29 mouse cellular contexts compared by ENCODE assay signal in the genomic region with DNA sequence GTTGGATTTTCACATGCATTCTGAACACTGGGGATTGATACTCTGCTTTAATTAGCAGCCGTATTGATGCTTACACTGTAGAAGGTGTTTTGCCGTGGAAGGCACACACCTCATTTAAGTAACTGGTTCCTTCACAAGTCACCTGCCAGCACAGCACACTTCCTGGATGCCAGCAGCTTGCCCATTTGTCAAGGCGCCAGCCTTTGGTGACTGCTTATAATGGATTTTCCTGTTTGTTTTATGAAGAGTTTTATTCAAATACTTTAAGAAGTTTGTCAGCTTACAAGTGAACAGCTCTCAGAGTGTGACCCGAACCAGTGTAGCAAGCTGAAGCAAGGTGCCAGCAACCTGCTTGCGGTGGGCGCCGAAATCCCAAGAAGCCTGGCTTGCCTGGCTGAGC.
DNase-seq lines count a peak whose midpoint lies in the region; ATAC-seq and TF ChIP-seq lines count a peak whose summit lies in the region.
"Had no signal": no experiment of that assay in that cellular context is flagged by ENCODE, and none has a peak within 500 bp of the region (broad histone marks: within the 10 kb centered on the region; RNA-seq: fewer than 3 reads in every experiment).

No protein-coding gene starts in this region.

- H3K4me1 ChIP-seq in kidney, adult 2 months (ENCODE audit: control insufficient read depth, insufficient read depth, low read length): no peaks in the 10 kb centered on the region
- no peaks in the 10 kb centered on the region for H3K4me1 ChIP-seq in kidney, embryonic 14.5 days (ENCODE audit: control insufficient read depth, insufficient read depth, low read length)
- H3K4me1 ChIP-seq: embryonic facial prominence, embryonic 12.5 days; forebrain, embryonic 10.5 days; hindbrain, embryonic 12.5 days; kidney, embryonic 15.5 days; liver, embryonic 15.5 days; megakaryocyte, embryonic 14.5 days; midbrain, embryonic 12.5 days; stomach, embryonic 15.5 days had no signal

- no peak overlapping the region for H3K9ac ChIP-seq in kidney, embryonic 14.5 days (ENCODE audit: low read depth, low read length)
- H3K9ac ChIP-seq: embryonic facial prominence, embryonic 12.5 days; hindbrain, embryonic 12.5 days; kidney, embryonic 15.5 days; liver, embryonic 15.5 days; midbrain, embryonic 12.5 days; stomach, embryonic 15.5 days had no signal

- TF ChIP-seq CTCF in kidney, adult 2 months (conservative IDR thresholded peaks at IDR 0.05; ENCODE audit: insufficient read depth, insufficient read length, low read depth, low read length): no peak
- TF ChIP-seq CTCF in brain, embryonic 14.5 days (IDR thresholded peaks at IDR 0.05; ENCODE audit: borderline replicate concordance, extremely low read depth, insufficient read depth, insufficient read length): no peak

- H3K4me2 ChIP-seq in kidney, embryonic 14.5 days (replicated peaks; ENCODE audit: low read depth, low read length): no peak overlapping the region
- H3K4me2 ChIP-seq: embryonic facial prominence, embryonic 12.5 days; heart, embryonic 11.5 days; hindbrain, embryonic 12.5 days; kidney, embryonic 15.5 days; liver, embryonic 15.5 days; midbrain, embryonic 12.5 days; stomach, embryonic 15.5 days had no signal

- H3K27ac ChIP-seq in kidney, adult 2 months (ENCODE audit: insufficient read depth, low read depth, low read length): no peak overlapping the region
- H3K27ac ChIP-seq in kidney, embryonic 14.5 days (ENCODE audit: low read depth, low read length): no peak overlapping the region
- H3K27ac ChIP-seq: embryonic facial prominence, embryonic 12.5 days; forebrain, embryonic 10.5 days; hindbrain, embryonic 12.5 days; hindbrain, postnatal 0 days; kidney, embryonic 15.5 days; liver, embryonic 15.5 days; midbrain, embryonic 12.5 days; stomach, embryonic 15.5 days had no signal

- no peak for TF ChIP-seq POLR2A in kidney, adult 2 months (IDR thresholded peaks at IDR 0.05; ENCODE audit: low read depth, low read length)
- TF ChIP-seq POLR2A in brain, embryonic 14.5 days (IDR thresholded peaks at IDR 0.05; ENCODE audit: borderline replicate concordance, extremely low read depth, insufficient read depth, insufficient read length, poor library complexity, severe bottlenecking): no peak

- no peak overlapping the region for H3K4me3 ChIP-seq in kidney, adult 2 months (ENCODE audit: insufficient read depth, low read depth, low read length)
- H3K4me3 ChIP-seq in kidney, embryonic 14.5 days (ENCODE audit: low read length): no peak overlapping the region
- H3K4me3 ChIP-seq: embryonic facial prominence, embryonic 12.5 days; forebrain, embryonic 10.5 days; hindbrain, embryonic 12.5 days; kidney, embryonic 15.5 days; liver, embryonic 15.5 days; megakaryocyte, embryonic 14.5 days; midbrain, embryonic 12.5 days; stomach, embryonic 15.5 days had no signal

- no peaks in the 10 kb centered on the region for H3K9me3 ChIP-seq in kidney, embryonic 14.5 days (ENCODE audit: control insufficient read depth, low read length)
- H3K9me3 ChIP-seq: embryonic facial prominence, embryonic 12.5 days; forebrain, embryonic 10.5 days; hindbrain, embryonic 12.5 days; kidney, embryonic 15.5 days; liver, embryonic 15.5 days; midbrain, embryonic 12.5 days; stomach, embryonic 15.5 days had no signal

- 71% methylated on average over 7 of the region's 7 CpGs for WGBS in kidney, adult 2 months
- 91% methylated on average over 7 of the region's 7 CpGs for WGBS in kidney, embryonic 14.5 days

- H3K27me3 ChIP-seq in kidney, adult 2 months (replicated peaks; ENCODE audit: control insufficient read depth, insufficient read depth, low read length): no peaks in the 10 kb centered on the region
- H3K27me3 ChIP-seq in kidney, embryonic 14.5 days (ENCODE audit: control insufficient read depth, insufficient read depth, low read length): no peaks in the 10 kb centered on the region
- H3K27me3 ChIP-seq: CH12.LX; embryonic facial prominence, embryonic 12.5 days; hindbrain, embryonic 12.5 days; kidney, embryonic 15.5 days; liver, embryonic 15.5 days; megakaryocyte, embryonic 14.5 days; midbrain, embryonic 12.5 days; stomach, embryonic 15.5 days had no signal

- no peaks in the 10 kb centered on the region for H3K36me3 ChIP-seq in kidney, adult 2 months (ENCODE audit: control insufficient read depth, insufficient read depth, low read length)
- H3K36me3 ChIP-seq in kidney, embryonic 14.5 days (ENCODE audit: control insufficient read depth, insufficient read depth, low read length): no peaks in the 10 kb centered on the region
- H3K36me3 ChIP-seq: embryonic facial prominence, embryonic 12.5 days; forebrain, embryonic 10.5 days; hindbrain, embryonic 12.5 days; kidney, embryonic 15.5 days; liver, embryonic 15.5 days; midbrain, embryonic 12.5 days; stomach, embryonic 15.5 days had no signal

- ATAC-seq in kidney, embryonic 14.5 days (ENCODE audit: low FRiP score, low TSS enrichment): no peak
- ATAC-seq in erythroblast, adult 5-6 weeks (replicated peaks; ENCODE audit: low FRiP score, poor library complexity, severe bottlenecking): no peak
- ATAC-seq: activated CD4-positive, CD25-positive, alpha-beta regulatory T cell, adult 4 months; hindbrain, postnatal 0 days; intestine, embryonic 16.5 days had no signal

- DNase-seq in kidney, adult 2 months: peak; percentile 7
- peak; percentile 17 for DNase-seq in brain, embryonic 14.5 days (ENCODE audit: low read depth)
- DNase-seq in lung, adult 18-20 months: peak; percentile 32 to 51
- DNase-seq in lung, postnatal 25 days (ENCODE audit: low spot score): peak; percentile 10
- no peak for DNase-seq in adrenal gland, postnatal 10 days
- DNase-seq: adrenal gland, adult 2 months; B cell, adult 2 months; cerebellum, adult 9-10 months; embryo, embryonic 11 days; gastrocnemius, postnatal 36 days; heart, adult 18-20 months; heart, postnatal 36 days; liver; thymus, postnatal 14 days had no signal
